Mouse (Mus musculus): ENCODE data around the gene Cd8a.

Cd8a gene

DNA sequence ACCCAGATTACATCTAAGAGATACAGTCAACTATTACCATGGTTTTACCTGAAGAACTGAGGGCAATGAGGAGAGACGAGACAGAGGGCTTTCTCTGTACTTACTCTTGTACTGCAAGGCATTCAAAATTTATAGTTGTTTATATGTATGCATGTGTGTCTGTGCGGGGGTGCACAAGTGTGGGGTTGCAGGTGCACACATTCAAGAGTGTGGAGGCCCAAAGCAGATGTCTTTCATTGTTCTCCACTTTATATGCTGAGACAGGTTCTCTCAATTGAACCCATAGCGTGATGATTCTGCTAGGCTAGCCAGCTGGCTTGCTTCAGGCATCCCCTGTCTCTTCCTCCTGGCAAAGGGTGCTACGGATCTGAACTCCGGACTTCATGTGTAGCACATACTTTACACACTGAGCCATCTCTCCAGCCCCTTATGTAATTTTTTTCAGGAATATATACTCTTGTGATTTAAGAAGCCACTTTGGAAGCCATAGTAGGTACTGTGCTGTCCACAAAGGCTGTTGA lies 2.1 kb upstream of the Cd8a start:
- no peak for DNase-seq (ENCODE audit: low spot score)

DNA sequence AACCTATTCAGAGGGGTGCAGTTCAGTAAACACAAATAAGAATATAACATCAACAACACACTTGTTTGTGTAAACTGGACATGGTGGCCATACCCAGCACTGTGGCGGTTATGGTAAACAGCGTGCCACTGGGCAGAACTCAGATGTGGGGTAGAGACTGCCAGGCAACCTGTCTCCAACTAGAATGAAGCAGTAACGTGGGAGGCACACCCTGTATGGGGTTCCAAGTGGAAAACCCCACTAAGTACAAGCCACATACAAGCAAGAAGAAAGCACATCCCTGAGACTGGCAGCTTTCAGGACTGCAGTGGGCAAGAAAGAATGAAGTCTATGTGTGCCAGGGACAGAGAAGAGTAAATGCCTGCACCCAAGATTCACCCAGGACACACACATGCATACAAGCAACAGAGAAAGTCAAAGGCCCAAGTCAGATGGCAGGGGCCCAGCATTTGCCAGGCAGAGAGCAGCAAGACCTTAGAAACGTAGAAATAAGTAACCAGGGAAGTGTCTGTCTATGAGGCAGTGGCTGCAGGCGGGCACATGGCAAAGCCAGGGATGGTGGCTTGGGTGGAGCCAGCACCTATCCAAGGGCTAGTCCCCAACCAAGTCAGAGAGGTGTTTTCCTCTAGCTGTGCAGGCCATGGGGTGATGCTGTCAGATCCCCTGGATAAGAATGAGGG lies 1.0 kb upstream of the Cd8a start:
- DNase-seq (ENCODE audit: low spot score) = no peak

DNA sequence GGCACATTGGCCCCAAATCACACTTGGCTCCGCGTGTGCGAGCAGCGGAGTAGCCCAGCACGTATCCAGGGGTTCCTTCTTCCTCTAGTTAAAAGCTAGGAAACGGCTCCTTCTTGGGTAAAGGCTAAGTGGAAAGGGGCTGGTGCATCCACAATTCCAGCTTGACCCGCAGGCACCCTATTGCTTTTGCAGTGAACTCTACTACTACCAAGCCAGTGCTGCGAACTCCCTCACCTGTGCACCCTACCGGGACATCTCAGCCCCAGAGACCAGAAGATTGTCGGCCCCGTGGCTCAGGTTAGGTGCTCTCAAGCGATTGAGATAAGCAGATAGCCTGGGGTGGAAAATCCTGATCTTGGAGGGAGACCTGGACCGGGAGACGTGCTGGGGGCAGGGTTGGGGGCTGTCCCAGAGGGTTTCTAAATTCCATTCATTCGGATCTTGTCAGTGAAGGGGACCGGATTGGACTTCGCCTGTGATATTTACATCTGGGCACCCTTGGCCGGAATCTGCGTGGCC lies 1.1 kb downstream of the Cd8a start:
- DNase-seq (ENCODE audit: low spot score) = no peak

DNA sequence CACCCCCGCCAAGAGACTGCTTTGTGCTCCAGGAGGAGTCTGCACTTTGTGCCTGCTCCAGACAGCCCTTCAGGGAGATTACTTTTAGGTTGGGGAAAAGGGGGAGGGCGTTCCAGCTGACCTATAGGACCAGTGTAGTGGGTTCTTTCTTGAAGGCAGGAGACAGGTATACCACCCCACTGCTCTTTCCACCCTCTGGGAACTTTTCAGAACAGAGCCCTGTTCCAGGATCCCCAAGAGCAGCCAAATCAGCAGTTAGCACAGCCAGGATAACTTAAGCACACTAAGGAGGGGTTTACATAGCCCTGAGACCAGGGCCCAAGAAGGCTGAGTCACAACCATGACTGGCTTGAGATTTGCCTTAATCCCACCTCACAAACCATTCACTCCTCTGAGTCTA lies 1.7 kb downstream of the Cd8a start:
- no peak for DNase-seq (ENCODE audit: low spot score)

DNA sequence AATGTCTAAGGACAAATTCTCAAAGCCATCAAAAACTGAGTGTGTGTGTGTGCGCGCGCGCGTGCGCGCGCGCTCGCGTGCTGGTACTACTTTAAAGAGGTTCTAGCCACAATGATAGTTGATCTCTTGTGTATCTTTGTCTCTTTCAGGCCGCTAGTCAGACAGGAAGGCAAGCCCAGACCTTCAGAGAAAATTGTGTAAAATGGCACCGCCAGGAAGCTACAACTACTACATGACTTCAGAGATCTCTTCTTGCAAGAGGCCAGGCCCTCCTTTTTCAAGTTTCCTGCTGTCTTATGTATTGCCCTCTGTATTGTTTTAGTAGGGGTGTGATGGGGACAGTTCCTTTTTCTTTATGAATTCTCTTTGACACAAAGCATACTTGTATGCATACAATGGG lies 3.5 kb downstream of the Cd8a start:
- no peak for DNase-seq (ENCODE audit: low spot score)

DNA sequence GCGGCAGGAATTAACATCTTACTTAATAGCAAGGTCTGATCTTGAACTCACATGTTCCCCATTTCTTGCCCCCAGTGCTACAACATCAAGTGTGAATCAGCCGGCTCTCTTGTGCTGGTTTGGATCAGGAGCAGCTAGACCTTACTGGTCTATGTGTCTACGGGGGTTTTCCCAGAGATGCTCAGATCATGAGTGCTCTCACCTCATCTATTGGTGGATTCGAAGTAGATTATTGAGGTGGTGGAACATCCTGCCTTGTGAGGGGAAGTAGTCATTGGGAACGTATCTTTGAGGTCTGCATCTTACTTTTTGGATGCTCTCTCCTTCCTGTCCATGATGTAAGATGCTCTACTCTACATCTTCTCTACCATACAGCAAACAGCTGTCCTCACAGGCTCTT lies 8.4 kb downstream of the Cd8a start:
- no peak for DNase-seq (ENCODE audit: low spot score)

DNA sequence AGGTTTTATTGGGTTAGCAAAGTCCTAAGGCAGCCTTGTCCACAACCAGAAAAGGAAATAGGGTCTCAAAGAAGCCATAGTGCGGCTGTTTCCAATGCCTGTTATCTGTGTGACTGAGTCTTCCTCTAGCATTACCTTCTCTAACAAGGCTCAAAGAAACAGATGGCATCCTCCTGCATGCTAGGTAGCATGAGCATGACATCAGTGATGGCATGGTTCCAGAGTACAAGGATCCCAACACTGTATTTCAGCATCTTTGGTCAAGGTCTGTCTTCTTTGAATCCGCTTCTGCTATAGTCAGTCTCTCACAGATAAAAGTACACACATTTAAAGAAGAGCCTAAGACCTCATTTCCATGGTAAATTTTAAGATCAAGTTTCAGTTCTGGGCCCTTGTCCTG lies 17.3 kb downstream of the Cd8a start:
- no peak for DNase-seq (ENCODE audit: low spot score)

DNA sequence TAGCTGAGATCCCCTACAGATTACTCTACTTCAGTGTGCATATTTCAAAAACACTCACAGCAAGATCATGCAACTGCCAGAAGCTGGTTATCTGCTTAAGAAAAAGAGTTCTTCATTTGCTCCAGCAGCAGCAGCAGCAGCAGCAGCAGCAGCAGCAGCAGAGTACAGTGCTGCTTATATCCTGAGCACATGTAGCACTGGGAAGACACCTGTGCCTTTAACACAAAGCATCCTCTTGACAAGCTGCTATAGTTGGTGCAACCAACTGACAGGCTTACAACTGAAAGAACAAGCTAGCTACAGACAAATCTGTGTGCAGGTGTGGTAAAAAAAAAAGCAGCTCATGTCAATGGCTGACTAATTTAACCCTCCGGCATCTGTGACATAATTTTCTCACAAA lies 22.8 kb downstream of the Cd8a start:
- DNase-seq (ENCODE audit: low spot score) = no peak

DNA sequence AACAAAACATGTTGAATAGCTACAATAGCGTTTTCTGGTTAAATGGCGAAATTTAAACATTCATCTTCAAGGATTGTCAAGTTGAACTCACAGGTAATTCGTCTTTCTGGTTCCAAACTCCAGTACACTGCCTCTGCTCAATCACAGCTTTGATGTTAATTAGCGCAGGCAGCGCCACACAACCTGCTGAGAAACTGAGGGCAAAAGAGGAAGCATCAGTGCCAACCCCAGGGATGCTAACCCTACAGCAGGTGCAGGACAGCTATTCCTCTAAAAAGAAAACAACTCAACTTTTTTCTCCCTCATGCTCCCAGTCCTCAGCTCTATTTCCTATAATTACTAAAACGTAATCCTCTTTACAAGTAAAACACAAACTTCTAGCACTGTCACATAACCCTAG lies 23.5 kb downstream of the Cd8a start:
- DNase-seq (ENCODE audit: low spot score) = no peak

DNA sequence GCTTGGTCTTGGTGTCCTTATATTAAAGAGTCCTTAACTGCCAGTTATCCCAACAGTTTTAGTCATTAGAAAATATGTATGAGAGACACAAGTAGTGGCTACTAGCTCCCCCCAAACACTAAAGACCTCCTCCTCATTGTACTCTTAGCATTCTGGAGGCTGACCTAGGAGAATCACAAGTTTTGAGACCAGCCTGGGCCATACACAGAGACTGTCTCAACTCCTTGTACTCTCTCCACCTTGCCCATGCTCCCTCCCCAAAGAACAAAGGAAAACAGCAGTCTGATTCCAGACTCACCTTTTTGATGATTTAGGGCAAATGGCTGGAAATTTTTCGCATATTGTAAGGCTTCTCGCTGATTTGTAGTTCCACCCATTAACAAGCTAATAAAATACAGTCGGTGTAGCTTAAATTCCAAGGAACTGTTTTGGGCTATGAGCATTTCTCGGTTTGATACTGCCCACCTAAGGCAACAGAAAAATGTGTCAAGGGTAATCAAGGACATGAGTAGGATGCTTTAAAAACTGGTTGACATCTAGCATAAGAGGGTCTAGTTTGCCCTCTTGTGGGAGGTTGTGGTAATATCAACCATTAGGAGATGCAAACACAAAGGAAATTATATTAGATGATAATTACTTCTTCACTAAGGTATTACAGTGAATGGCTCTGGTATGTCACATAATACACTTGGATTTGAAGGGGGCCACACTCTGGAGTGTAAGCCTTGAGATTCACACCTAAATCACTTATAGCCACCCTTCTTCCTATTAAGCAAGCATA lies 25.8 kb downstream of the Cd8a start:
- no peak for DNase-seq (ENCODE audit: low spot score)

DNA sequence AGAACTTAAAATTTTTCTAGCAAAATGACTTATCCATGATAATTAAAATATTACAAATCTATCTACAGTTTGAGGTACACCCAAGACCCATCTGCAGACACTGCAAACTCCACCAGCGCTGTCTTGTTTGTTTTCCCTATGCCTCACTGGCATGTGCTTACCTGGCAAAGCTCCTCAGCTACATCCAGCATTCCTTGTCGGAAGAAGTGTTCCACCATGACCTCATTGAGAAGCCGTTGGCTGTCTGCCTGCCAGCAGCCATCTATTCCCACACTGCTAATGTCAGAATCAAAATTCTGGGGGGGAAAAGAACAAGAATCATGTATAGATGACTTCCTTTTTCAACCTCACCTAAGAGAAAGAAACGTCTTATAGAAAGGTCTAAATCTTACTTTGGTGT lies 41.4 kb downstream of the Cd8a start:
- DNase-seq (ENCODE audit: low spot score) = no peak

DNA sequence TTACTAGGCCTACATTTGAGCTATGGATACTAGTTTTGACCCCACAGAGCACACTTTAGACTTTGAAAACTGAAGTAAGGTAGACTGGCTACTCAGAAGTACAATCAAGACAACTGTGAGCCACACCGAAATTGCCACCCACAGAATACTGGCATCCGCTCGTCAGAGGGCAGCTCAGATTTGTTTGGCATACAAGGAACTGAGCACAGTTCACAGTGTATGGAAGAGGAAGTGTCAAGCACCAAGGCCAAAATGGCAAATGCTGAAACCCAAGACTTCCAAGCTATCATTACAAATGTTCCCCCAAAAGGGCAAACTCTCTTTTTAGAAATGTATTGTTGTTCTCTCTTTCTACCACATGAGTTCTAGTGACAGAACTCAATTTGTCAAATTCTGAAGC lies 42.2 kb downstream of the Cd8a start:
- DNase-seq (ENCODE audit: low spot score) = no peak

DNA sequence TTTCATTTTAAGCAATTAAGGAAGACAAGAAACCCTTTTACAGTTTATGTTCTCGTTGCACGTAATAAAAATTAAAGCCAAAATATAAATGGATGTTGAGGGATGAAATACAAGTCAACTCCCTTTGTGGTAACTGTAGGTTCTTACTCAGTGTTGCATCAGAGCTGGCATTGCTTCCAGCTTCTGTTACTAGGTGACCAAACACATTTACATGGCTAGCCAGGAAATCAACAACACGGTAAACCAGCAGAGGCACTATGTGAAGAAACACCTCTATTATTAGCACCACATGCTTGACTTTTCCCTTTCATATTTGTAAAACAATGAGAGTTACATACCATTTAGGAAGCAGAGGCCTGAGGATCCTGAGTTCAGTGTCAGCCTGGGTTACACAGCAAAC lies 45.6 kb downstream of the Cd8a start:
- no peak for DNase-seq (ENCODE audit: low spot score)

DNA sequence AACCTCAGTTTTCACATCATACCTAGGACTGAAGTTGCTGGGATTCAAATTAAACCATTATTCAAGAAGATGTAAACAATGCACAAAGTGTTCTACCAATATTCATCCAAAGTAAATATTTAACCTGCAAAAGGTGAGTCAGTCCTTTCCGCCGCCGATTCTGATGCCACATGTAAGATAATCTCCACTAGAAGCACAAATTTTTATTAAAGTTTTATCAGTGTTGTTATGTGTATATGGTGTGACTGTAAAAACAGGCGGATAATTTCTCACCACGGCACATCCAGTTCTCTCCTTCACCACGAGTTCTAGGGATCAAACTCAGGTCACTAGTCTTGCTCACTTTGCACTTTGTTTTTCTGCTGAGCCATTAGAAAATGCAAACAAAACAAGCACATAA lies 47.6 kb downstream of the Cd8a start:
- DNase-seq (ENCODE audit: low spot score) = no peak

DNA sequence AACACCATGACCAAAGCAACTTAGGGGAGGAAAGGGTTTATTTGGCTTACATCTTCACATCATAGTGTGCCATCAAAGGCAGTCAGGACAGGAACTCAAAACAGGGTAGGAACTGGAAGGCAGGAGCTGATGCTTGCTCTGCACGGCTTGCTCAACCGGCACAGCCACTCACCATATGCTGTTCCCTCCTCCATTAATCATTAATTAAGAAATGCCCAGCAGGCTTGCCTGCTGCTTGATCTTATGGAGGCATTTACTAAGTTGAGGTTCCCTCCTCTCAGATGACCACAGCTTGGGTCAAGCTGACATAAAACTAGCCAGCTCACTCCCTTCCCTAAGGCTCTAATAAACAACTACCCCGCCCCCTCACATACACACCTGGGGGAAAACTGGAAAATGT lies 48.9 kb downstream of the Cd8a start:
- DNase-seq (ENCODE audit: low spot score) = no peak

DNA sequence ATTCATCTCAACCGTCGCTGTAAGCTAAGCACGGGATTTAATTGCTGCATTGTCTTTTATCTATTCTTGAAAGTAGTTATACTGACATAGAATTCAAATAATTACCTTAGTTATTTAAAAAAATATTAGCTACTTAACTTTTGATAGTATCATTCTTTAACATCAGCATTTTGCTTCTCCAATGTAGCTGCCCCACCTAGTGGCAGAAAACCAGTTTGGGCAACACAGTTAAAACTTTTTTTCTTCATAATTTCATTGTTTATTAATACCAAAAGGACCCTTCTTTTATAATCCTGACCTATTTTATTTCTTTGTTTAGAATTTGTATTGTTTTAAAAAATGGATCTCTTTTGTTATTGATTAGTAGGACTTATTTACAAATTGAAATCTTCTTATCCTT lies 49.9 kb downstream of the Cd8a start:
- no peak for DNase-seq (ENCODE audit: low spot score)

DNA sequence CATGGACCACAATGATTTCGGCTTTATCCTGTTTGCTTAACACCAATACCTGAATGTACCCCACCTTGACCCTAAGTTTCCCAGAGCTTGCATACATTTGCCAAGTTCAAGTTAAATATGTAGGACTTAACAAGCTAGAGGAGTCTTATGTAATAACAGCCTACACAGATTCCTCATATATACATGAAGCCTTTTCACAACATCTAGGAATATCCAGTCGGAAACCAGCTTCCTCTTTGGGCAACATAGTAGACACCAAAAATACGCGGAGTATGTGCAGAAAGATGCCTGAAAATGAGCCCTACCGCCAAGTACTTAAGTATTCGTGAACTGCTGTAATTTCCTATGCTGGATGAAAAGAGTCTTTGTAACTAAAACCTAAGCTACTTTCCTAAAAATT lies 52.5 kb downstream of the Cd8a start:
- no peak for DNase-seq (ENCODE audit: low spot score)

DNA sequence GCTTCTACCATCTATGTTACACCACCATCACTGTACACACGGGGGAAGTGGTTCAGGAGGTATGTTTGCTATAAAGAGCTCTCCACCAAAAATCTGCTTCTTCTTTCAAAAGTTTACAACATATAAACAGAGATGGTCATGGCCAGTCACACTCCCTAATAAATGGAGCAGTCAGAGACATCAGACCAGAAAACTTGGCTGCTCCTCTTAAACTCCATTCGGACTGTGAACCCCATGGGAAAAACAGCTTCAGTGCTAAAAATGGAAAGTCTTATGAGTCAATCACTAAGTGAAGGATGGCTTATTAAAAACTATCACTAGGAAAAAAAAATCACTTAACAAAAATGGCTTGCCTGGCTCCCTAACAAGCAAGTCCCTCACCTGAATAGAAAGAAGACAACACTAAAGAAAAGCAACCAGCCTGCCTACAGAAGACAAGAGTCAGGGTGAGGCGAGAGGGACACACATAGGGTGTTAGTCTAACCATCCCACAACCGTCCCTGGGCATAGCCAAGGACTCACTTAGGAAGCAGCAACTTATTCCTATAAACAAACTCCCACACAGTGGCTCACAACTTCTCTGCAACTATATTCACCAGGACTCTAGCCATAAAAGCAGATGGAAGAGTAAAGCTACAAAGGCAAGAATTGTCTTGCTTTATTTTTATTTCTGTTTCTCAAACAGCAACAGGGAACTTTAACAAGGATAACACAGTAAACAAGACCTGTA lies 54.9 kb downstream of the Cd8a start:
- DNase-seq (ENCODE audit: low spot score) = no peak
